Mouse (Mus musculus): ENCODE measurements around the gene Sec24c.

Sec24c gene

GRCm38 (mm10) chr14:20660827-20661660, 13.1 kb upstream of the Sec24c start:
- DNase-seq (ENCODE audit: low read depth, low spot score) = peak; percentile 91

- DNase-seq (ENCODE audit: low read depth, low spot score) = no peak
These were observed 12.3 kb upstream of the Sec24c start for GRCm38 (mm10) chr14:20661661-20662331.

- DNase-seq (ENCODE audit: low read depth, low spot score) = no peak
These were observed 11.4 kb upstream of the Sec24c start for GRCm38 (mm10) chr14:20662740-20663139.

GRCm38 (mm10) chr14:20663601-20664000, 10.5 kb upstream of the Sec24c start:
- no peak for DNase-seq (ENCODE audit: low read depth, low spot score)

- no peak for DNase-seq (ENCODE audit: low read depth, low spot score)
These were observed 9.7 kb upstream of the Sec24c start for GRCm38 (mm10) chr14:20664436-20664835.

GRCm38 (mm10) chr14:20667469-20667868, 6.6 kb upstream of the Sec24c start:
- no peak for DNase-seq (ENCODE audit: low read depth, low spot score)

GRCm38 (mm10) chr14:20668154-20668810, 5.8 kb upstream of the Sec24c start, which contains the start of gene Synpo2l:
Synpo2l (minus strand) TSS chr14:20668354.
- DNase-seq (ENCODE audit: low read depth, low spot score) = no peak

GRCm38 (mm10) chr14:20672990-20673389, 1.1 kb upstream of the Sec24c start:
- DNase-seq (ENCODE audit: low read depth, low spot score) = no peak

GRCm38 (mm10) chr14:20673735-20674063, 409 bp upstream of the Sec24c start:
- DNase-seq (ENCODE audit: low read depth, low spot score) = no peak

- no peak for DNase-seq (ENCODE audit: low read depth, low spot score)
These were observed 3.8 kb downstream of the Sec24c start for GRCm38 (mm10) chr14:20677906-20678305.

- no peak for DNase-seq (ENCODE audit: low read depth, low spot score)
These were observed 7.6 kb downstream of the Sec24c start for GRCm38 (mm10) chr14:20681742-20682141.

- DNase-seq (ENCODE audit: low read depth, low spot score) = no peak
These were observed 8.4 kb downstream of the Sec24c start for GRCm38 (mm10) chr14:20682498-20682897.

GRCm38 (mm10) chr14:20686576-20686975, 12.5 kb downstream of the Sec24c start:
- no peak for DNase-seq (ENCODE audit: low read depth, low spot score)

GRCm38 (mm10) chr14:20689009-20689408, 14.9 kb downstream of the Sec24c start:
- no peak for DNase-seq (ENCODE audit: low read depth, low spot score)

GRCm38 (mm10) chr14:20691772-20692171, 17.7 kb downstream of the Sec24c start:
- DNase-seq (ENCODE audit: low read depth, low spot score) = no peak

GRCm38 (mm10) chr14:20693589-20694101, 19.5 kb downstream of the Sec24c start:
- no peak for DNase-seq (ENCODE audit: low read depth, low spot score)

- DNase-seq (ENCODE audit: low read depth, low spot score) = no peak
These were observed 20.2 kb downstream of the Sec24c start for GRCm38 (mm10) chr14:20694185-20694883.

GRCm38 (mm10) chr14:20694884-20695760, 21.0 kb downstream of the Sec24c start, which contains the start of gene Fut11:
Fut11 (plus strand) TSS chr14:20694968.
- DNase-seq (ENCODE audit: low read depth, low spot score) = peak; percentile 58

- no peak for DNase-seq (ENCODE audit: low read depth, low spot score)
These were observed 21.8 kb downstream of the Sec24c start for GRCm38 (mm10) chr14:20695761-20696520.

GRCm38 (mm10) chr14:20696986-20697385, 22.9 kb downstream of the Sec24c start:
- no peak for DNase-seq (ENCODE audit: low read depth, low spot score)

Measured in retina, adult 2 months (tissue).